Mouse (Mus musculus): ENCODE data around the gene Kcnq1. TPM values are rescaled to one million over a fixed set of nuclear protein-coding genes. Genes with fewer than 3 reads are reported as not detected.

Gene Kcnq1
- polyA plus RNA-seq, 2 experiments: 1.5 to 1.7 TPM

DNA sequence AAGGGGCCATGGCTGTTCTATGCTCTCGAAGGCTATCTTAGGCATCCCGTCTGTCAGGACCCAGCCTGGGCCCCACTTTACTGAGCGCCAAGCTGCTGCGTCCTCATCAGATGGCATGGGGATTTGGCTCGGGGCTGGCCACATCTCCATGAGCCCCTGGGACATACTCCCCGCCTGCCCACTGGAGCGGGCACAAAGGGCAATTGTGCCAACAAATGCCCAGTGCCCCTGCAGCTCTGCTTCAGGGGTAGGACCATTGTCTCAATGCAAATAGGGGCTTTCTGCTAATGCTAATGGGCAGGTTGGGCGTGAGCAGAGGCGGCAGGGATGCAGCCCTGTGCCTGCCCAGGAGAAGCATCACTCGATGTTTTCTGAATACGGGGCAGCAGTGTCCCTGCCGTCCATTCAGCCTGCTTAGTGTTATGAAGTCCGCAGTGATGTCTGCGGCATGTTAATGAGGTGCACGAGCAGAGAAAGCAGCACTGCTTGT, 91.8 kb downstream of the Kcnq1 start:
- Histone ChIP-seq H3K27ac (replicated peaks; ENCODE audit: low read depth, low read length) (no peak overlapping the region), H3K9ac (ENCODE audit: low read depth, low read length, severe bottlenecking) (no peak overlapping the region), H3K4me1 (ENCODE audit: control insufficient read depth, insufficient read depth, low read length) (no peaks in the 10 kb centered on the region), H3K9me3 (ENCODE audit: control insufficient read depth, low read length) (no peaks in the 10 kb centered on the region), H3K4me2 (replicated peaks; ENCODE audit: low read depth, low read length, severe bottlenecking) (no peak overlapping the region), H3K27me3 (ENCODE audit: control insufficient read depth, insufficient read depth, low read length) (no peaks in the 10 kb centered on the region), H3K4me3 (replicated peaks; ENCODE audit: low read length) (no peak overlapping the region), H3K36me3 (ENCODE audit: control insufficient read depth, insufficient read depth, low read length) (no peaks in the 10 kb centered on the region)
- no peak for DNase-seq (ENCODE audit: low spot score)
- no peak for TF ChIP-seq POLR2A (IDR thresholded peaks at IDR 0.05; ENCODE audit: borderline replicate concordance, extremely low read depth, insufficient read depth, insufficient read length)
- no peak for ATAC-seq (ENCODE audit: low FRiP score, low read depth)
- 64% methylated on average over 15 of the region's 15 CpGs for WGBS

DNA sequence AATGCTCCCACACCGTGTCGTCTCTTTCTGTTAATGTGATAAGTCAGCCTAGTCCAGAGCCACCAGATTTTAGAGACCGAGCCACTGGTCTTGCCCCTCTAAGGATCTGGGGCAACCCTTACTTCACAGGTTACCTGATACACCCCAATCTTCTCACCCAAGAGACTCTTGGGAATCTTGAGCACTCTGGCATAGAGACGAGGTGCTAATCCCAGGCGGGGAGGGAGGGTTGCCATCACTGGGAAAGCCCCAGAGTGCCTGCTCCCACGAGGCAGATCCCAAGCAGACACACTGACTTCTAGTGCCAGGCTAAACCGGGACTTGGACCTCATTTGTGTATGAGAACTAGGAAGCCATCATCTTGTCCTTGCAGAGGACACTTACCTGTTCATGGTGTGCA, 92.3 kb downstream of the Kcnq1 start:
- Histone ChIP-seq H3K4me1 (ENCODE audit: control insufficient read depth, insufficient read depth, low read length) (no peaks in the 10 kb centered on the region), H3K9me3 (ENCODE audit: control insufficient read depth, low read length) (no peaks in the 10 kb centered on the region), H3K4me2 (replicated peaks; ENCODE audit: low read depth, low read length, severe bottlenecking) (no peak overlapping the region), H3K27ac (replicated peaks; ENCODE audit: low read depth, low read length) (no peak overlapping the region), H3K4me3 (replicated peaks; ENCODE audit: low read length) (no peak overlapping the region), H3K27me3 (ENCODE audit: control insufficient read depth, insufficient read depth, low read length) (no peaks in the 10 kb centered on the region), H3K9ac (ENCODE audit: low read depth, low read length, severe bottlenecking) (no peak overlapping the region), H3K36me3 (ENCODE audit: control insufficient read depth, insufficient read depth, low read length) (no peaks in the 10 kb centered on the region)
- no peak for TF ChIP-seq POLR2A (IDR thresholded peaks at IDR 0.05; ENCODE audit: borderline replicate concordance, extremely low read depth, insufficient read depth, insufficient read length)
- DNase-seq (ENCODE audit: low spot score): no peak
- no peak for ATAC-seq (ENCODE audit: low FRiP score, low read depth)
- 47% methylated on average over 7 of the region's 7 CpGs for WGBS

DNA sequence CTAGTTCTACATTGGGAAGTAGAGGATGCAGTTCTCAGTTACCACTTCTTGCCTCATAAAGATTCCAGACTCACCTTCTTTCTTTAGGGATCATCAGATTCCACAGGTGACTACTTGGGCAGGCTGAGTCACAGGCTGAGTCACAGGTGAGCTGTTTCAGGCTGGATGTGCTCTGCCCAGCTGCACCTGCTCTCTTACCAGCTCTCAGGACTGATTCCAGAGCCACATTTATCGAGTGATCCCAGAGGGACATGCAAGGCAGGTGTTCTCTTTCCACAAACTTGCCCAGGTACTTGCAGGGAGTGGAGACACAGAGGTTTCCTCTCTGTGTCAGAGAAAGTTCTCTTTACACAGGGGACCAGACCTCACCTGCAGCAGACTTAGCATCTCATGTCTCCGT, 95.1 kb downstream of the Kcnq1 start:
- no peaks in the 10 kb centered on the region for H3K27me3 ChIP-seq (ENCODE audit: control insufficient read depth, insufficient read depth, low read length)
- no peak for TF ChIP-seq POLR2A (IDR thresholded peaks at IDR 0.05; ENCODE audit: borderline replicate concordance, extremely low read depth, insufficient read depth, insufficient read length)
- no peaks in the 10 kb centered on the region for H3K36me3 ChIP-seq (ENCODE audit: control insufficient read depth, insufficient read depth, low read length)
- no peak overlapping the region for H3K27ac ChIP-seq (replicated peaks; ENCODE audit: low read depth, low read length)
- H3K4me2 ChIP-seq (replicated peaks; ENCODE audit: low read depth, low read length, severe bottlenecking): no peak overlapping the region
- no peaks in the 10 kb centered on the region for H3K4me1 ChIP-seq (ENCODE audit: control insufficient read depth, insufficient read depth, low read length)
- ATAC-seq (ENCODE audit: low FRiP score, low read depth): no peak
- WGBS: 76% methylated on average over 2 of the region's 2 CpGs
- no peak overlapping the region for H3K9ac ChIP-seq (ENCODE audit: low read depth, low read length, severe bottlenecking)
- H3K9me3 ChIP-seq (ENCODE audit: control insufficient read depth, low read length): no peaks in the 10 kb centered on the region
- no peak overlapping the region for H3K4me3 ChIP-seq (replicated peaks; ENCODE audit: low read length)
- DNase-seq (ENCODE audit: low spot score): no peak

DNA sequence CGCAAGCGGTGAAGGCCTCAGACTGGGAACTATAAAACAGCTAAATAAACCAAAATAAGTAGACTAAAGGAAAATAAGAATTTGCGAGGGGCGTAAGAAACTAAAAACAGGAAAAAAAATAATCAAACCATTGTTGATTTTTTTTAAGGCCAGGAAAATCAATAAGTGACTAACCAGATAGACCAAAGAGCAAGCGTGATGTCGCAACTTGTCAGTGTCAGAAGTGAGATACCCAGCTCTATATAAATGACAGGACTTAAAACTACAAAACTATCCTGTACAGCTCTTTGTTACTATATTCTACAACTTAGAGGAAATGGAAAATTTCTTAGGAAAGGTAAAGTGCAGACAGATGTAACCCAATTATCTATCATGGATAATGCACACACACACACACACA, 97.7 kb downstream of the Kcnq1 start:
- ATAC-seq (ENCODE audit: low FRiP score, low read depth) (no peak), DNase-seq (ENCODE audit: low spot score) (no peak)
- no peak overlapping the region for H3K9ac ChIP-seq (ENCODE audit: low read depth, low read length, severe bottlenecking)
- WGBS: 83% methylated on average over 6 of the region's 6 CpGs
- H3K36me3 ChIP-seq (ENCODE audit: control insufficient read depth, insufficient read depth, low read length): no peaks in the 10 kb centered on the region
- no peaks in the 10 kb centered on the region for H3K4me1 ChIP-seq (ENCODE audit: control insufficient read depth, insufficient read depth, low read length)
- H3K9me3 ChIP-seq (ENCODE audit: control insufficient read depth, low read length): no peaks in the 10 kb centered on the region
- H3K4me2 ChIP-seq (replicated peaks; ENCODE audit: low read depth, low read length, severe bottlenecking): no peak overlapping the region
- H3K27me3 ChIP-seq (ENCODE audit: control insufficient read depth, insufficient read depth, low read length): no peaks in the 10 kb centered on the region
- H3K4me3 ChIP-seq (replicated peaks; ENCODE audit: low read length): no peak overlapping the region
- no peak overlapping the region for H3K27ac ChIP-seq (replicated peaks; ENCODE audit: low read depth, low read length)
- TF ChIP-seq POLR2A (IDR thresholded peaks at IDR 0.05; ENCODE audit: borderline replicate concordance, extremely low read depth, insufficient read depth, insufficient read length): no peak

DNA sequence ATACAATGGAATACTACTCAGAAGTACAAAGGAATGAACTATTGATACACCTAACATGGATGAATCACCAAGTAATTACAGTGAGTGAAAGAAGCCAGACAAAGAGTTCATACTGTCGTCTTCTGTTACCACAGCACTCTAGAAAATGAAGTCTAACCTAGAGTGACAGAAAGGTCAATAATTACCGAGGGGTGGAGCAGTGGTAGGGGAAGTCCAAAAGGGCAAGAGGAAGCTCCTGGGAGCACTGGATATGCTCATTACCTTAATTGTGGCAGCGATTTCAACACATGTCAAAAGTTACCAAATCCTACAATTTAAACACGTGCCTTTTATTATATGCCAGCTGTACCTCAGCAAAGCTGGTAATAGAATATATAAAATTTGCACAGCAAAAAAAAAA, 100.9 kb downstream of the Kcnq1 start:
- Histone ChIP-seq H3K4me3 (replicated peaks; ENCODE audit: low read length) (no peak overlapping the region), H3K27me3 (ENCODE audit: control insufficient read depth, insufficient read depth, low read length) (no peaks in the 10 kb centered on the region), H3K9me3 (ENCODE audit: control insufficient read depth, low read length) (no peaks in the 10 kb centered on the region), H3K9ac (ENCODE audit: low read depth, low read length, severe bottlenecking) (no peak overlapping the region), H3K27ac (replicated peaks; ENCODE audit: low read depth, low read length) (no peak overlapping the region), H3K4me1 (ENCODE audit: control insufficient read depth, insufficient read depth, low read length) (no peaks in the 10 kb centered on the region), H3K4me2 (replicated peaks; ENCODE audit: low read depth, low read length, severe bottlenecking) (no peak overlapping the region), H3K36me3 (ENCODE audit: control insufficient read depth, insufficient read depth, low read length) (no peaks in the 10 kb centered on the region)
- TF ChIP-seq POLR2A (IDR thresholded peaks at IDR 0.05; ENCODE audit: borderline replicate concordance, extremely low read depth, insufficient read depth, insufficient read length): no peak
- WGBS: 51% methylated on average over 4 of the region's 4 CpGs
- ATAC-seq (ENCODE audit: low FRiP score, low read depth) (no peak), DNase-seq (ENCODE audit: low spot score) (no peak)

DNA sequence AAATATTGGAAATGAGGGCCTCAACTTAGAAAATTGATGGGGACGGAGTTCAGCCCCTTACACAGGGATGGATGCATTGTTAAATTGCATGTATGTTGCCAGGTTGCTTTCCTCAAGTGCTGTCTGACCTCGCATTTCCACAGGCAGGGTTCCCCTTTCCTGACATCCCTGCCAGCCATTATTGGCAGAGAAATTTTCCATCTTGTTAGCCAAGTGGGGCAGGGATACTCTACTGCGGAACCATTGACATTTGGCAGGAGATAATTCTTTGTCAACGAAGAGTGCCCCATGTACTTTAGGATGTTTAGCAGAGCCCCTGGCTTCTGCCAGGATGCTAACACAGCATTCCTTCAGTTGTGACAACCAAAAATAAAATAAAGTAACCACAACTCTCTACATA, 104.6 kb downstream of the Kcnq1 start:
- no peak overlapping the region for H3K27ac ChIP-seq (replicated peaks; ENCODE audit: low read depth, low read length)
- H3K4me2 ChIP-seq (replicated peaks; ENCODE audit: low read depth, low read length, severe bottlenecking): no peak overlapping the region
- H3K27me3 ChIP-seq (ENCODE audit: control insufficient read depth, insufficient read depth, low read length): no peaks in the 10 kb centered on the region
- no peaks in the 10 kb centered on the region for H3K36me3 ChIP-seq (ENCODE audit: control insufficient read depth, insufficient read depth, low read length)
- H3K9me3 ChIP-seq (ENCODE audit: control insufficient read depth, low read length): no peaks in the 10 kb centered on the region
- no peak for TF ChIP-seq POLR2A (IDR thresholded peaks at IDR 0.05; ENCODE audit: borderline replicate concordance, extremely low read depth, insufficient read depth, insufficient read length)
- no peak for DNase-seq (ENCODE audit: low spot score)
- no peak overlapping the region for H3K4me3 ChIP-seq (replicated peaks; ENCODE audit: low read length)
- no peak overlapping the region for H3K9ac ChIP-seq (ENCODE audit: low read depth, low read length, severe bottlenecking)
- WGBS: 63% methylated on average over 4 of the region's 4 CpGs
- no peaks in the 10 kb centered on the region for H3K4me1 ChIP-seq (ENCODE audit: control insufficient read depth, insufficient read depth, low read length)
- no peak for ATAC-seq (ENCODE audit: low FRiP score, low read depth)
